Mouse (Mus musculus) ovary, postnatal 10 days (tissue): ENCODE data around the gene Slc22a23.
A peak's percentile ranks its signal among the peaks of the same experiment; 100 is the strongest.

ENCODE experiments used
- DNase-seq: peaks from one replicate; pipeline ENCODE4 v3.0.0; 2022; ENCODE audit warnings: low spot score

Slc22a23 gene

DNA sequence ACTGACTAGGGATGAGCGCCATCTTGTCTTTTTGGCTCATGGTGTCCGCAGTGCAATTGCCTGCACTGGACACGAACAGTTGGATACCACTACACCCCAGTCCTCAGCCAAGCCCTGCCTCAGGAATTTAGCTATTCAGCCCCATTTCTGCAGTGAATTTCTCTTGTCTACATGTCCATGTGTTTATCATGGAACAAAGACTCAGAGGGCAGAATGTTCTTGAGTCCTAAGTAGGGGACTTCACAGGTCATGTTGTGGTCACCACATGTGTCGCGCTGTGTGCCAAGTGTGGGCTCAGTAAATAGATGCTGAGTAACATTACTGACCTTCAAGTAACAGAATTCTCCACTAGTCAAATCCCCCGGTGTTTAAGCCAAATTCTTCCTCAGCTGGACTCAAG lies 109.9 kb downstream of the Slc22a23 start:
- DNase-seq = no peak

- no peak for DNase-seq
These were observed 110.5 kb downstream of the Slc22a23 start for GRCm38 (mm10) chr13:34234439-34234838.

GRCm38 (mm10) chr13:34232992-34233391 lies 112.0 kb downstream of the Slc22a23 start:
- no peak for DNase-seq

GRCm38 (mm10) chr13:34228905-34229304 lies 116.1 kb downstream of the Slc22a23 start:
- no peak for DNase-seq

- DNase-seq = no peak
These were observed 117.0 kb downstream of the Slc22a23 start for GRCm38 (mm10) chr13:34227720-34228661.

DNA sequence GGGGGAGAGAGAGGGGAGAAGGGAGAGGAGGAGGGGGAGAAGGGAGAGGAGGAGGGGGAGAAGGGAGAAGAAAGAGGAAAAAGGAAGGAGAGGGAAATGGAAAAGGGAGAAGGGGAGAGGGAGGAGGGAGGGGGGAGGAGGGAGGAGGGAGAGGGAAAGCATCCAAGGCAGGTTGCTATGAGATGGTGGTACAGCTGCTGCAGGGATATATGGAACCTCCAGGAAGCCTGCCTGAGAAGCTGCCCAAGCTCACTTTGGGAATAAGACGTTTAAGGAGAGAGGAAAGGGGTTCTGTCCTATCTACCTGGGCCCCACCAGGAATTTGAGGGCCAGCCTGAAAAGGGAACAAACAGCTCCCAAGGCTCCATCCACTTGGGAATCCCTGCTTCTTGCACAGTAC lies 118.0 kb downstream of the Slc22a23 start:
- DNase-seq = no peak

GRCm38 (mm10) chr13:34222985-34223384 lies 122.0 kb downstream of the Slc22a23 start:
- peak; percentile 7 for DNase-seq

DNA sequence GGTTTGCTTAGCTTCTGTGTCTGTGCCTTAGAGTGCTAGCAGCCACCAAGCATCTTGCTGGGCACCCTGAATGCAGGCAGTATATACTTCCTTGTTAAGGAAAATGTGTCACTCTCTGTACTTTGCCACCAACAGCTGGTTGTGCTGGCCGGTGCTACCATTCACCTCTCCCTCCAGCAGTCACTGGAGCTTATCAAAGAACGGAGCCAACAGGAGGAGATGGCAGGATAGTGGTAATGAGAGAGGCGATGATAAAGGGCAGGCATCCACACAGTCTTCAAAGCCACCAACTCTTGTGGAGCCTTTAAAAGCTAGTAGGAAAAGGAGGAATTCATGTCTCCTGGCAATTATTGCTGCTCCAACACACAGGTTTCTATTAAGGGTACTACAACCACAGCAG lies 125.3 kb downstream of the Slc22a23 start:
- DNase-seq = no peak

DNA sequence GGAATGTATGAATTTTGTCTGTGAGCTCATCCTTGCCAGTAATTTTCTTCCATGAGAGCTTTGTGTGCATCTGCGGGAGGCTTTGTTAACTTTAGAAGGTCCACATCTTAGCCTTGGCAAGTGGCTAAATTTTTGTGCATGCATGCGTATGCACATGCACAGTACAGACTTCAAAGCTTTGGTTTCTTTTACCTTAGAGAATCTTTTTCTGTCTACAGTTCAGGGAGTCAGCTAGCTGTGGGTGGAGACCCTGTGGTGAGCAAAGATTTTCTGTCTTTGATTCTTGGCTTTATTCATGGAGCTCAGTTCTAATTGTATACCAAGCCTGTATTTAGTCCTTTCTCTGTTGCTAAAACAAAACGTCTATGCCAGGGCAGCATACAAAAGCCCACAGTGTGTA lies 126.2 kb downstream of the Slc22a23 start:
- DNase-seq = no peak

GRCm38 (mm10) chr13:34214855-34215254 lies 130.1 kb downstream of the Slc22a23 start:
- no peak for DNase-seq

- no peak for DNase-seq
These were observed 132.2 kb downstream of the Slc22a23 start for GRCm38 (mm10) chr13:34212735-34213212.

GRCm38 (mm10) chr13:34211261-34211775 lies 133.7 kb downstream of the Slc22a23 start:
- no peak for DNase-seq

DNA sequence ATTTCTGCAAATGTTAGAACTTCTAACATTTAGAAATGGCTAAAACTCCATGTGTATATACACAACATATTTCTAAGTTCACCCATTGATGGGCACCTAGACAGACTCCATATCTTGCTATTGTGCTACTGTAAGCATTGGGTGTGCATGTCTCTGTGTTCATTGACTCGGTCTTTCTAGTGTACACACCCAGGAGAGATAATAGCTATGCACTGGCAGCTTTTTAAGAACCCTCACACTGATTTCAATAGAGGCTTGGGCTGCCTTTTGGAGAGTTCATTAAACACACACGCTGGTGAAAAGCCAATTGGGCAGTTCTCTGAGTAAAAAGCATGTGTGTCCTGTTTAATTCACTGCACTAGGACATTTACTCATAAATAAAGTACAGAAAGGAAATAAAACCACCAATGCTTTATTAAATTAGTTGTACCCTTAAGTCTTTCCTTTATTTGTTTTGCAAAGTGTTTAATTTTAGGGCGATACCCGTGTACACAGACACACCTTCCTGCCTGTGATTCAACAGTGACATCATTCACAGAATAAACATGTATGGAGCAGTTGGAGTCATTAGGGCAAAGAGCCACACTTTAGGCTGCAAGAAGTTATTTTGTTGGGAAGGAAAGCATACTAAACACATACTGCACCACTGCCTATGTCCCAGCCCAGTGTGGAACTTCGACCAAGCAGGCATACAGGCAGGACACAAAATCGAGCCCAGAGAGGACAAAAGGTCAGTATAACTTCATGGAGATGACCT lies 137.1 kb downstream of the Slc22a23 start:
- no peak for DNase-seq

- no peak for DNase-seq
These were observed 139.8 kb downstream of the Slc22a23 start for GRCm38 (mm10) chr13:34205216-34205615.

DNA sequence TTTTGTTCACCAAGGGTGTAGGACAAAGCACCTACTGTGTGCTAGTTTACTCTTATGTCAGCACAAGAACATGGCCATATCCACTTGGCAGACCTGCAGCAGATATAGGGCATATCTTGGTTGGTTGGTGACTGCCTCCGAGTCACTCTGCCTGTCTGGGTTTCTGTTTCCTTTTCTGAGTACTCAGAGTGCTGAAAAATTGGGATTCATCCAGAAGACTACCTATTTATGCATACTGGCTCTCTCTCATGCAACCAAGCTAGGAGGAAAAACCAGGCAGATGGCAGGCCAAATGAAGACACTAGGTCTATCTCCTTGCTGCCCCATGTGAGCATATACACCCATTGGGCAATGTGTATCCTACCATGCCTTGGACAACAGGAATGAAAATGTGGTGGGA lies 149.3 kb downstream of the Slc22a23 start:
- no peak for DNase-seq

GRCm38 (mm10) chr13:34193384-34193783 lies 151.6 kb downstream of the Slc22a23 start:
- DNase-seq = no peak

GRCm38 (mm10) chr13:34192414-34193191 lies 152.4 kb downstream of the Slc22a23 start:
- no peak for DNase-seq

- no peak for DNase-seq
These were observed 157.4 kb downstream of the Slc22a23 start for GRCm38 (mm10) chr13:34187571-34187970.

- DNase-seq = no peak
These were observed 159.6 kb downstream of the Slc22a23 start for GRCm38 (mm10) chr13:34185371-34185770.

GRCm38 (mm10) chr13:34181624-34182023 lies 163.4 kb downstream of the Slc22a23 start:
- DNase-seq = no peak

DNA sequence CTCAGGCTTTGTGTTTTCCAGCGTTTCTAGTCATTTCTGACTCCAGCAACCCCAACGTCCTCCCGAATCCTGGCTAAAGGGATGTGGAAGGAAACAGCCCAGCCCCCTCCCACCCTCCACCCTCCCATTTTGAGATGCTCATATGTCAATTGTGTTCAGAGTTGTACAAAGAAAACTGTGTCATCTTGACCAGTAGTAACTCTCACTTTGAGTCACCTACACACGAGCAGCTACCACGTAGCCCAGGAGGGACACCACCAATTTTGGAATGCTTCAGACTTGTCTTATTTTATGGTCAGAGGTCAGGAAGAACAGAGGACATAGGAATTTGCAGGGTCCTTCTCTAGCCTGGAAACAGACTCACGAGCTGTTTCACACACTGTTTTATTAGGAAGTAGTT lies 171.0 kb downstream of the Slc22a23 start:
- DNase-seq = no peak
